In genomic region chr12:95385688-95386087, GRCm38 (mm10) we compare ENCODE assay signal across 26 mouse cellular contexts.
DNase-seq lines count a peak whose midpoint lies in the region; ATAC-seq and TF ChIP-seq lines count a peak whose summit lies in the region.
"Had no signal": no experiment of that assay in that cellular context is flagged by ENCODE, and none has a peak within 500 bp of the region (broad histone marks: within the 10 kb centered on the region; RNA-seq: fewer than 3 reads in every experiment).

No protein-coding gene starts in this region.

- H3ac ChIP-seq in myocyte (ENCODE audit: control insufficient read depth, insufficient read length) = no peak overlapping the region

- no peak overlapping the region for H3K9ac ChIP-seq in embryonic facial prominence, embryonic 14.5 days (ENCODE audit: low read depth, low read length)
- no peak overlapping the region for H3K9ac ChIP-seq in midbrain, embryonic 14.5 days (replicated peaks; ENCODE audit: low read length)
- no peak overlapping the region for H3K9ac ChIP-seq in midbrain, embryonic 15.5 days
- H3K9ac ChIP-seq: embryonic facial prominence, embryonic 15.5 days; forebrain, embryonic 12.5 days; forebrain, embryonic 15.5 days; heart, embryonic 12.5 days; heart, embryonic 15.5 days; hindbrain, embryonic 13.5 days had no signal

- TF ChIP-seq POLR2A in myocyte (IDR thresholded peaks at IDR 0.05; ENCODE audit: insufficient read length, low read depth) = no peak

- H3K79me2 ChIP-seq in myocyte (ENCODE audit: control insufficient read depth, insufficient read depth) = no peaks in the 10 kb centered on the region

- WGBS in embryonic facial prominence, embryonic 14.5 days = 53% methylated on average over 3 of the region's 3 CpGs
- 80% methylated on average over 3 of the region's 3 CpGs for WGBS in embryonic facial prominence, embryonic 10.5 days
- WGBS in midbrain, embryonic 14.5 days = 42% methylated on average over 3 of the region's 3 CpGs
- WGBS in midbrain, embryonic 15.5 days = 40% methylated on average over 3 of the region's 3 CpGs

- H3K4me3 ChIP-seq in embryonic facial prominence, embryonic 14.5 days (ENCODE audit: low read depth, low read length) = no peak overlapping the region
- H3K4me3 ChIP-seq in embryonic facial prominence, embryonic 10.5 days = no peak overlapping the region
- H3K4me3 ChIP-seq in midbrain, embryonic 14.5 days (replicated peaks; ENCODE audit: low read depth, low read length) = no peak overlapping the region
- no peak overlapping the region for H3K4me3 ChIP-seq in midbrain, embryonic 15.5 days
- no peak overlapping the region for H3K4me3 ChIP-seq in myocyte
- H3K4me3 ChIP-seq: embryonic facial prominence, embryonic 15.5 days; forebrain, embryonic 12.5 days; forebrain, embryonic 15.5 days; heart, embryonic 12.5 days; heart, embryonic 15.5 days; hindbrain, embryonic 10.5 days; hindbrain, embryonic 13.5 days had no signal

- H3K4me1 ChIP-seq in embryonic facial prominence, embryonic 14.5 days (ENCODE audit: control insufficient read depth, insufficient read depth, low read length) = no peaks in the 10 kb centered on the region
- no peaks in the 10 kb centered on the region for H3K4me1 ChIP-seq in embryonic facial prominence, embryonic 10.5 days
- H3K4me1 ChIP-seq in midbrain, embryonic 14.5 days (ENCODE audit: control insufficient read depth, insufficient read depth, low read length) = no peaks in the 10 kb centered on the region
- no peaks in the 10 kb centered on the region for H3K4me1 ChIP-seq in midbrain, embryonic 15.5 days
- H3K4me1 ChIP-seq: embryonic facial prominence, embryonic 15.5 days; forebrain, embryonic 12.5 days; heart, embryonic 12.5 days; heart, embryonic 15.5 days; hindbrain, embryonic 10.5 days; hindbrain, embryonic 13.5 days had no signal

- DNase-seq in embryonic facial prominence, embryonic 14.5 days (ENCODE audit: low spot score) = peak; percentile 69
- DNase-seq in embryonic facial prominence, embryonic 10.5 days (ENCODE audit: low spot score) = no peak
- peak; percentile 14 for DNase-seq in midbrain, embryonic 14.5 days
- DNase-seq in kidney, adult 11 months = no peak
- DNase-seq: adrenal gland, adult 2 months; adrenal gland, postnatal 14 days; cerebellum, adult 11-12 months; cerebellum, adult 8-10 months; cerebellum, postnatal 10 days; cerebellum, postnatal 36 days; embryo, embryonic 11 days; gastrocnemius, postnatal 25 days; heart, adult 18-20 months; heart, postnatal 10 days; heart, postnatal 36 days had no signal

- H3K4me2 ChIP-seq in embryonic facial prominence, embryonic 14.5 days (ENCODE audit: low read depth, low read length) = no peak overlapping the region
- no peak overlapping the region for H3K4me2 ChIP-seq in midbrain, embryonic 14.5 days (ENCODE audit: low read length)
- no peak overlapping the region for H3K4me2 ChIP-seq in midbrain, embryonic 15.5 days
- H3K4me2 ChIP-seq in myocyte (ENCODE audit: low read depth) = no peak overlapping the region
- H3K4me2 ChIP-seq: embryonic facial prominence, embryonic 15.5 days; forebrain, embryonic 12.5 days; forebrain, embryonic 15.5 days; heart, embryonic 12.5 days; heart, embryonic 15.5 days; hindbrain, embryonic 13.5 days had no signal

- 0 out of 2 replicates have a peak, but pooled peaks have one; percentile 15 for ATAC-seq in embryonic facial prominence, embryonic 14.5 days (ENCODE audit: low read depth)
- ATAC-seq in midbrain, embryonic 14.5 days (ENCODE audit: low FRiP score, low TSS enrichment) = no peak
- no peak for ATAC-seq in midbrain, embryonic 15.5 days (replicated peaks)
- ATAC-seq: forebrain, embryonic 15.5 days; hindbrain, embryonic 16.5 days; Patski had no signal

- no peak overlapping the region for H3K27ac ChIP-seq in embryonic facial prominence, embryonic 14.5 days (replicated peaks; ENCODE audit: low read depth, low read length)
- no peak overlapping the region for H3K27ac ChIP-seq in embryonic facial prominence, embryonic 10.5 days (replicated peaks)
- no peak overlapping the region for H3K27ac ChIP-seq in midbrain, embryonic 14.5 days (replicated peaks; ENCODE audit: low read depth, low read length)
- H3K27ac ChIP-seq in midbrain, embryonic 15.5 days = no peak overlapping the region
- H3K27ac ChIP-seq: embryonic facial prominence, embryonic 15.5 days; forebrain, embryonic 12.5 days; forebrain, embryonic 15.5 days; heart, embryonic 15.5 days; hindbrain, embryonic 10.5 days; hindbrain, embryonic 13.5 days had no signal

- H3K36me3 ChIP-seq in embryonic facial prominence, embryonic 14.5 days (ENCODE audit: control insufficient read depth, insufficient read depth, low read length) = no peaks in the 10 kb centered on the region
- H3K36me3 ChIP-seq in embryonic facial prominence, embryonic 10.5 days (replicated peaks) = no peaks in the 10 kb centered on the region
- H3K36me3 ChIP-seq in midbrain, embryonic 14.5 days (ENCODE audit: control insufficient read depth, insufficient read depth, low read length) = no peaks in the 10 kb centered on the region
- no peaks in the 10 kb centered on the region for H3K36me3 ChIP-seq in midbrain, embryonic 15.5 days (replicated peaks)
- H3K36me3 ChIP-seq in myocyte (ENCODE audit: control insufficient read depth, insufficient read depth) = no peaks in the 10 kb centered on the region
- H3K36me3 ChIP-seq: embryonic facial prominence, embryonic 15.5 days; forebrain, embryonic 12.5 days; forebrain, embryonic 15.5 days; heart, embryonic 12.5 days; heart, embryonic 15.5 days; hindbrain, embryonic 10.5 days; hindbrain, embryonic 13.5 days had no signal

- H3K27me3 ChIP-seq in embryonic facial prominence, embryonic 14.5 days (replicated peaks; ENCODE audit: control insufficient read depth, insufficient read depth, low read length) = no peaks in the 10 kb centered on the region
- H3K27me3 ChIP-seq in embryonic facial prominence, embryonic 10.5 days (replicated peaks; ENCODE audit: low read depth, poor library complexity, severe bottlenecking) = no peaks in the 10 kb centered on the region
- no peaks in the 10 kb centered on the region for H3K27me3 ChIP-seq in midbrain, embryonic 14.5 days (ENCODE audit: control insufficient read depth, insufficient read depth, low read length)
- no peaks in the 10 kb centered on the region for H3K27me3 ChIP-seq in midbrain, embryonic 15.5 days (replicated peaks)
- H3K27me3 ChIP-seq in myocyte (ENCODE audit: control insufficient read depth, insufficient read depth, insufficient read length) = no peaks in the 10 kb centered on the region
- H3K27me3 ChIP-seq: embryonic facial prominence, embryonic 15.5 days; forebrain, embryonic 12.5 days; forebrain, embryonic 15.5 days; heart, embryonic 12.5 days; heart, embryonic 15.5 days; hindbrain, embryonic 13.5 days; Patski had no signal

- no peaks in the 10 kb centered on the region for H3K9me3 ChIP-seq in embryonic facial prominence, embryonic 14.5 days (ENCODE audit: control insufficient read depth, low read length)
- H3K9me3 ChIP-seq in embryonic facial prominence, embryonic 10.5 days = no peaks in the 10 kb centered on the region
- H3K9me3 ChIP-seq in midbrain, embryonic 14.5 days (ENCODE audit: control insufficient read depth, low read length) = no peaks in the 10 kb centered on the region
- H3K9me3 ChIP-seq in midbrain, embryonic 15.5 days = no peaks in the 10 kb centered on the region
- H3K9me3 ChIP-seq: embryonic facial prominence, embryonic 15.5 days; forebrain, embryonic 12.5 days; forebrain, embryonic 15.5 days; heart, embryonic 12.5 days; heart, embryonic 15.5 days; hindbrain, embryonic 10.5 days; hindbrain, embryonic 13.5 days had no signal

TF ChIP-seq in myocyte, 11 proteins besides CTCF, POLR2A, EP300 and RAD21:
- TF ChIP-seq MYOD1 (IDR thresholded peaks at IDR 0.05; ENCODE audit: control insufficient read depth in 1 of 3, insufficient read length in 2 of 3, low read depth in 2 of 3) (peak in 2 of 3 experiments; percentile 57 to 70), CEBPB (IDR thresholded peaks at IDR 0.05; ENCODE audit: insufficient read depth, poor library complexity, severe bottlenecking) (no peak)

Comparison
In these comparisons a context has a peak if more than half of its experiments do, and no peak if none do; other contexts are left out.
1. DNase-seq: peak in embryonic facial prominence, embryonic 14.5 days (single experiment) and midbrain, embryonic 14.5 days (single experiment); none in embryonic facial prominence, embryonic 10.5 days (single experiment) and kidney, adult 11 months (single experiment).